Mouse (Mus musculus) ovary, adult 18-20 months (tissue): ENCODE measurements at regions not wholly inside any gene's neighbourhood (a gene's known extent, or its start where the extent isn't known, plus 50 kb on each side); places are given as distances from the start of the nearest gene placed in this dataset.
A peak's percentile ranks its signal among the peaks of the same experiment; 100 is the strongest.
"Not testable (repeated sequence)": the region's sequence is repeated elsewhere in the genome, so short reads cannot be mapped to it uniquely, and the experiment has no call there.

Experiments used
- DNase-seq: peaks from one replicate; pipeline ENCODE4 v3.0.0; 2022; ENCODE audit warnings: low spot score, mixed read lengths

- DNase-seq: not testable (repeated sequence)
Observed at GRCm38 (mm10) chr12:22951956-22952355, 828.1 kb downstream of the Gm10330 start.

GRCm38 (mm10) chr12:22906156-22906555 is 873.9 kb downstream of the Gm10330 start:
- DNase-seq: peak; percentile 0
